Mouse (Mus musculus) myocyte (in vitro differentiated cells): ENCODE measurements at regions not wholly inside any gene's neighbourhood (a gene's known extent, or its start where the extent isn't known, plus 50 kb on each side); places are given as distances from the start of the nearest gene placed in this dataset.

Experiments used
- H3K27me3 ChIP-seq: one replicate; pipeline ENCODE4 v1.6.1; 2011; ENCODE audit not compliant: control insufficient read depth, insufficient read depth, insufficient read length
- H3K36me3 ChIP-seq: one replicate; pipeline ENCODE4 v1.6.1; 2011; ENCODE audit not compliant: control insufficient read depth, insufficient read depth
- H3K4me2 ChIP-seq: one replicate; pipeline ENCODE4 v1.6.1; 2011; ENCODE audit warnings: low read depth, control low read depth
- H3K4me3 ChIP-seq: one replicate; pipeline ENCODE4 v1.5.1; 2011; ENCODE audit warnings: mild to moderate bottlenecking, control low read depth, moderate library complexity
- H3K79me2 ChIP-seq: one replicate; pipeline ENCODE4 v1.6.1; 2011; ENCODE audit not compliant: control insufficient read depth, insufficient read depth
- H3ac ChIP-seq: one replicate; pipeline ENCODE4 v1.6.1; 2011; ENCODE audit not compliant: control insufficient read depth, insufficient read length
- CEBPB ChIP-seq: IDR thresholded peaks from 2 replicates; pipeline ENCODE4 v1.6.1; 2011; ENCODE audit warnings: mild to moderate bottlenecking, moderate library complexity; ENCODE audit not compliant: poor library complexity, insufficient read depth, severe bottlenecking
- E2F4 ChIP-seq: IDR thresholded peaks from one replicate; pipeline ENCODE4 v1.6.1; 2011; ENCODE audit warnings: mild to moderate bottlenecking, control low read depth, moderate library complexity; ENCODE audit not compliant: insufficient read depth
- MAX ChIP-seq: IDR thresholded peaks from one replicate; pipeline ENCODE4 v1.6.1; 2011; ENCODE audit warnings: low read depth, mild to moderate bottlenecking, control low read depth
- MYOD1 ChIP-seq, 3 experiments: IDR thresholded peaks; one replicate each; pipeline ENCODE4 v1.6.1; 2011; ENCODE audit warnings: control low read depth in 2 of 3, low read depth in 2 of 3, mild to moderate bottlenecking in 2 of 3, moderate library complexity in 1 of 3; ENCODE audit not compliant: insufficient read length in 2 of 3, control insufficient read depth in 1 of 3
- MYOG ChIP-seq, 3 experiments: IDR thresholded peaks; one replicate each; pipeline ENCODE4 v1.6.1; 2011; ENCODE audit warnings: control low read depth in 2 of 3, low read depth in 2 of 3, mild to moderate bottlenecking in 2 of 3; ENCODE audit not compliant: insufficient read length in 2 of 3, control insufficient read depth in 1 of 3, insufficient read depth in 1 of 3
- POLR2AphosphoS2 ChIP-seq: IDR thresholded peaks from one replicate; pipeline ENCODE4 v1.6.1; 2011; ENCODE audit warnings: low read depth, control low read depth; ENCODE audit not compliant: insufficient read length
- REST ChIP-seq: IDR thresholded peaks from one replicate; pipeline ENCODE4 v1.6.1; 2011; ENCODE audit warnings: mild to moderate bottlenecking, control low read depth, moderate library complexity; ENCODE audit not compliant: insufficient read depth, insufficient read length
- SRF ChIP-seq: IDR thresholded peaks from one replicate; pipeline ENCODE4 v1.6.1; 2011; ENCODE audit warnings: low read depth; ENCODE audit not compliant: control insufficient read depth, insufficient read length
- TCF12 ChIP-seq: IDR thresholded peaks from one replicate; pipeline ENCODE4 v1.6.1; 2011; ENCODE audit warnings: mild to moderate bottlenecking, control low read depth; ENCODE audit not compliant: poor library complexity, insufficient read depth, severe bottlenecking
- TCF3 ChIP-seq: IDR thresholded peaks from one replicate; pipeline ENCODE4 v1.6.1; 2011; ENCODE audit warnings: low read depth, control low read depth; ENCODE audit not compliant: insufficient read length

- Histone ChIP-seq H3K36me3 (no peaks in the 10 kb centered on the region), H3ac (no peak overlapping the region), H3K27me3 (no peaks in the 10 kb centered on the region), H3K4me3 (no peak overlapping the region), H3K4me2 (no peak overlapping the region), H3K79me2 (no peaks in the 10 kb centered on the region)
- TF ChIP-seq E2F4 (no peak), TCF3 (no peak), CEBPB (no peak), MYOD1 (IDR thresholded peaks at IDR 0.05; ENCODE audit: control insufficient read depth in 1 of 3, insufficient read length in 2 of 3, low read depth in 2 of 3) (no peak), POLR2AphosphoS2 (no peak), MAX (no peak), REST (no peak), SRF (no peak)
Observed at GRCm38 (mm10) chr6:49764746-49765145, 57.8 kb upstream of the Npy start.

GRCm38 (mm10) chr6:49769904-49770720 lies 52.4 kb upstream of the Npy start:
- Histone ChIP-seq H3K36me3 (no peaks in the 10 kb centered on the region), H3ac (no peak overlapping the region), H3K4me2 (no peak overlapping the region), H3K4me3 (no peak overlapping the region), H3K79me2 (no peaks in the 10 kb centered on the region), H3K27me3 (no peaks in the 10 kb centered on the region)
- TF ChIP-seq MAX = no peak
- TF ChIP-seq SRF = no peak
- no peak for TF ChIP-seq MYOG (IDR thresholded peaks at IDR 0.05; ENCODE audit: control insufficient read depth in 1 of 3, insufficient read depth in 1 of 3, insufficient read length in 2 of 3, low read depth in 2 of 3)
- no peak for TF ChIP-seq TCF12
- TF ChIP-seq CEBPB = no peak
- no peak for TF ChIP-seq E2F4
- no peak for TF ChIP-seq TCF3
- no peak for TF ChIP-seq MYOD1 (IDR thresholded peaks at IDR 0.05; ENCODE audit: control insufficient read depth in 1 of 3, insufficient read length in 2 of 3, low read depth in 2 of 3)
- no peak for TF ChIP-seq REST
